Mouse (Mus musculus) cerebellum, postnatal 4 days (tissue): ENCODE data around the gene Tesmin.

ENCODE experiments used
- DNase-seq, 2 experiments: peaks; one replicate each; pipeline ENCODE4 v3.0.0; 2022; ENCODE audit warnings: low spot score in 2 of 2, mixed read lengths in 1 of 2

Tesmin gene

GRCm38 (mm10) chr19:3440667-3441066, 52.0 kb downstream of the Tesmin start:
- no peak for DNase-seq

- no peak for DNase-seq
These were observed 52.4 kb downstream of the Tesmin start for GRCm38 (mm10) chr19:3441092-3441491.

DNA sequence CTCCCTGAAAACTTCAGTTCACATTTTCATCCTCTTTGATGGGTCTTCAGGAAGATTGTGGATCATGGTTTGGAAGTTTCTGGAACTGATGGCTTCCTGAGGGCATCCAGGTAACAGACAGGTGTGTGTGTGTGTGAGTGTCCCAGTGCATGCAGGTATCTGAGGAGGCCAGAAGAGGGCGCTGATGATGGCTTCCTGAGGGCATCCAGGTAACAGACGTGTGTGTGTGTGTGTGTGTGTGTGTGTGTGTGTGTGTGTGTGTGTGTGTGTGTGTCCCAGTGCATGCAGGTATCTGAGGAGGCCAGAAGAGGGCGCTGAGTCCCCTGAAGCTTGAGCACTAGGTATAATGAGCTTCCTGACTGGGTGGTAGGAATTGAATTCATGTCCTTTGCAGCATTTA, 58.7 kb downstream of the Tesmin start:
- no peak for DNase-seq

- no peak for DNase-seq
These were observed 60.6 kb downstream of the Tesmin start for GRCm38 (mm10) chr19:3449248-3449647.

GRCm38 (mm10) chr19:3450714-3451113, 62.1 kb downstream of the Tesmin start:
- no peak for DNase-seq

GRCm38 (mm10) chr19:3451170-3451569, 62.5 kb downstream of the Tesmin start:
- peak; percentile 37 to 73 for DNase-seq

DNA sequence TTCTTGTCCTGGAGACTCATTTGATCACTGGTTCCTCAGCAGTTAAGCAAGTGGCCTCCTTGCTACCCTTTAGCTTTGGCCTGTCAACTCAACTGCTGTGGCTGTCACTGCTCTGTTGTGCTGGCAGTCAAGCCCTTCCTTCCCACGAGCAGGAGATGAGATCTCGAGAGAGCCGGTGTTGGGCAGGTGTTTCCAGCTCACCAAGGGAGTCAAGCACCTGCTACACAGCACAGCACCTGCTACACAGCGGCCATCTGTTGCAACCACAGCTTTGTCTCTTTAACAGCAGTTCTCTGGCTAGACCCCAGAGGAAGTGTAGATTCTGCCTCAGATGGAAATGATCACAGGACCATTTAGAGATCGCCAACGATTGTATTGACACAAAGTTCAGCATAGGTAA, 63.0 kb downstream of the Tesmin start:
- no peak for DNase-seq
